Mouse (Mus musculus) bone marrow macrophage, adult 2 months (primary cell): Measurements from ENCODE around the gene Prune2.

Experiments used
- CTCF ChIP-seq: IDR thresholded peaks from 2 replicates; pipeline ENCODE4 v1.5.1; 2012; ENCODE audit warnings: low read depth, mild to moderate bottlenecking, low read length, moderate library complexity
- POLR2A ChIP-seq: IDR thresholded peaks from 2 replicates; pipeline ENCODE4 v1.6.1; 2012; ENCODE audit warnings: mild to moderate bottlenecking, low read depth, low read length, borderline replicate concordance

DNA sequence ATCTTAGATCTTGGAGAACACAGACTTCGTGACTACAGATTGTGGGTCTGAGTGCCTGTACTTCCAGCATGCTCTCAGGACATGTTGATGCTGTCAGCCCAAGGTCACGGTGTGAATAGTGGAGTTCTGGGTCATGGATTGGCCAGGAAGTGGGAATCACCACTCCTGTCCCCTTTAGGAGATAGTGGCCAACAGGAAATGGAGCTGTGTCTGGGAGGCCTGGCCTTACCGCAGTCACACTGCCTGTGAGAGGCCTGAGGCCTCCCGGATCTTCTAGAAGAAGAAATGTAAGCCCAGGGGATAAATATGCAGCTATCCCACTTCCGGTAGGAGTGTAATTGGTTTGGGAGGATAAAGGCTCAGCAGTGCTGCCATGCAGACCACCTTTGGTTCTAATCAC is 12.8 kb downstream of the Prune2 start:
- TF ChIP-seq POLR2A (no peak), CTCF (no peak)
